Mouse (Mus musculus) A20 (cell line): ENCODE measurements around the gene Pofut2.

Experiments
- DNase-seq: peaks from one replicate; pipeline ENCODE4 v3.0.0-alpha.2; 2011; ENCODE audit warnings: low read depth, low spot score

Gene Pofut2

DNA sequence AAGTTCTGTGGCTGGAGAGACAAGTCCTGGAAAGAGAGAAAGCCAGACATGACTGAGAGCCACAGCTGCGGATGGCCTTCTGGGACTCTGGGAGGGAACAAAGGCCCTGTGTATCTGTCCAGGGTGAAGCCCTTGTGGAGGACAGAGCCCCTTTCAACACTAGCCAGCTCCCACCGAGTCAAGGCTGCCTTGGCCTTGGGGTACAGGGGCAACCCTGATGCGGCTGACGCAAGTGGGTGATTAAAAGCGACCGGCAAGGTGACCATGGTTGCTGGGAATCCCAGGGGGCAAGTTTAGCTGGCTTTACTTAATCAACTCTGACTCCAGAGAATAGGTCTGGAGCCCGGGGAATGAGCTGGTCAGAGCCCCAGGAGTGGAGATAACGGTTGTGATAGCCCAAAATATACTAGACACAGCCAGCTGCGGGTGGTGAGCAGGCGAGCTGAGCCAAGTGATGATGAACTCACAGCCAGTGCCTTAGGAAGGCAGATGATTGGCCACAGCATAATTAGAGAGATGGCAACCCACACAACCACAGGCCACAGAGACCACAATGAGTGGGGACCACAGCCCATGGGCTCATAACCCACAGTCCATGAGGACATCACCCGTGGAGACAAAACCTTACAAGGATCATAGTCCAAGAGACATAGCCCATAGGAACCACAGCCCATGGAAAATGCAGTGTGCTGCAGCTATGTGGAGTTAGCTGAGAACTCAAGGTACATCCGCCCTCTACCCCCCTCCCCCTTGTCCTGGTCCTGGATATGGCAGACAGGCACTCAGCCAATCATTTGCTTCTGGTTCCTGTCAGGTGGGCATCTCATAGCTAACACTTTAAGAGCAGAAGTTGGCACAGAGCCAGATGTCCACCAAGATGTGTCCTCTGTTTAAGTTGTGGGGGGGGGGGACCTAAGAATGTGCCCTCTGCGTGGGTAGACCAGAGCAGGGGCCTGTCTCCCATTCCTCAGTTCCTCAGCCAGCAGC is 29.1 kb upstream of the Pofut2 start:
- DNase-seq: no peak

DNA sequence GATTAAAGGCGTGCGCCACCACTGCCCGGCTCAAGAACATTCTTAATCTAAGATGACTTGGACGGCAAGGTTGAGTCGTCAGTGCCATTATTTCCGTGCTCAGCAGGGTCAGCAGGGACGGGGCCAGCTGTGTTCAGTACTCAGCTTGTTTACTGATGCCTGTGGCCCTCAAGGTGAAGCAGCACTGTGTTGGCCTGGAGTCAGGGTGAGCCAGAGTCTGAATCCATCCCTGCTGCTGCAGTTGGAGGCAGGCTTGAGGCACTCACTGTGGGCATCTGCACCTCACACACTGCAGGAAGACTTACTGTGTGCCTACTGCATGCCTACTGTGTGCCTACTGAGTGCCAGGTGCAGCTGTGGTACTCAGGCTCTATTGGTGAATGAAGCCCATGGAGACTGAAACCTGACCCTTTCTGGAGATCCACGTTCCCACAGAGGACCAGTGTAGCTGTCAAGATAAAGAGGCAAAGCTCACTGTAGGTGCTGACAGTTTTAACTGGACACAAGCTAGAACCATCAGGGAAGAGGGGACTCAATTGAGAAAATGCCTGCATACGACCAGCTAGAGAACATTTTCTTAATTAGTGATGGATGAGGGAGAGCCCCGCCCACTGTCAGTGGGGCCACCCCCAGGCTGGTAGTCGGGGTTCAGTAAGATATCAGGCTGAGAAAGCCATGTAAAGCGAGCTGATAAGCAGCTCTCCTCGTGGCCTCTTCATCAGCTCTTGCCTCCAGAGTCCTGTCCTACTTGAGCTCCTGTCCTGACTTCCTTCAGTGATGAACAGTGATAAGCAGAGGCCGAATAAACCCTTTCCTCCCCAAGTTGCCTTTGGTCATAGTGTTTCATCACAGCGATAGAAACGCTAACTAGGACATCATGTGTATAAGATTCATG is 26.9 kb upstream of the Pofut2 start:
- DNase-seq: no peak

GRCm38 (mm10) chr10:77233230-77233629 is 25.8 kb upstream of the Pofut2 start:
- DNase-seq: no peak

DNA sequence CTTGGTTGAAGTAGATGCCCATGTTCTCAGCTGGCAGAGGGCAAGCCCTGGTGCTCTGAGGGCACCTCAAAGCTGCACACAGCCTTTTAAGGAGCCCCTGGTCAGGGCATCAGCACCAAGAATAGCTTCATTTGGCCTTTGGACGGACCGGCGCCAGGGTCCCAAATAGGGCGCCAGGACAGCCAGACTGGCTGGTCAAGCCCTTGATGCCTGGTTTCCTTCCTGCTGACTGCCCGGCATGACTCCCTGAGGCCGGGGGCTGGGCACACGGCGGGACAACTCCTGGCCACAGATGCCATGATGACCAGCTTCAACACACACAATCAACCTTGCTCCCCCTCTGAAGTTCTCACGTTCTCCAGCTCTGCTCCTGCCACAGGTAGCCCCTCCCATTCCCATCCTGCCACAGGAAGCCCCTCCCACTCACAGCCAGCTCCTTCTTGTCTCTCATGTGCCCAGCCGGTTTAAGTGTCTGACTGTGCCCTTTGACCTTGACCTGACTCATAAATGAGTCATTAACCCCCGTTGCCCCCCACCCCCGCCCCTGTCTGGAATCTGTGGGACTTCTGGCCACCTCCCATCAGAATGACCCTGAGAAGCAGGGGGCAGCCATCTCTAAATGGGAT is 23.9 kb upstream of the Pofut2 start:
- DNase-seq: no peak

DNA sequence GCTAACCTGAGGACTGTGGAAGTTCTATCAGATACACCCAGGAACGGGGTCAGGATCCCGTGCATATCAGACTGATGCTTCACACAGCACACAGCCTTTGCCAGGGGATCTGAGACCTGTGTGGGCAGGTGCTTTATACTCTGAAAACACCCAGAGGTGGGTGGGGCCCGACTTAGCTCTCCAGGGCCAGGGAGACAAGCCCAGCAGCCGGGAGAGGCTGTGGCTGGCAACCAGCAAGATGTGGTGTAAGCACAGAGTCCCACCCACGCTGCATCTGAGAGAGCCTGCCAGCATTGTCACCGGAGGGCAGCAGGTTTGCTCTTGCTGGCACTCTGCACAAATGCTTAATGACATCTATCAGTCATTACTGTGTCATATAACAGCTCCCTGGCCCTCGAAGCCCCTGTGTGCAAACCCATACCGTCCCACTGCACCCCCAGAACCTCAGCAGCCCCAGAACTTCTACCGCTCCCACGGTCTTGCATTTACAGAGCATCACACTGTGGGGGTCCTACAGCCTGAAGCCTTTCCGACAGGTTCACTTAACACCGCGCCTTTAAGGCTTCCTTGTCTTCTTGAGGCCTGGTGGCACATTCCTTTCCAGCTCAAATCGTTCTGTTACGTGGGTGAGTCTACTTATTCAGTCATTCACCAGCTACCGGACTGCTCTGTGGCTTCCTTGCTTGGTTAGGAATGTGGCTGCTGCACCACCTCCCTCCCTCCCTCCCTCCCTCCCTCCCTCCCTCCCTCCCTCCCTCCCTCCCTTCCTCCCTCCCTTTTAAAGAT is 21.0 kb upstream of the Pofut2 start:
- DNase-seq: no peak

DNA sequence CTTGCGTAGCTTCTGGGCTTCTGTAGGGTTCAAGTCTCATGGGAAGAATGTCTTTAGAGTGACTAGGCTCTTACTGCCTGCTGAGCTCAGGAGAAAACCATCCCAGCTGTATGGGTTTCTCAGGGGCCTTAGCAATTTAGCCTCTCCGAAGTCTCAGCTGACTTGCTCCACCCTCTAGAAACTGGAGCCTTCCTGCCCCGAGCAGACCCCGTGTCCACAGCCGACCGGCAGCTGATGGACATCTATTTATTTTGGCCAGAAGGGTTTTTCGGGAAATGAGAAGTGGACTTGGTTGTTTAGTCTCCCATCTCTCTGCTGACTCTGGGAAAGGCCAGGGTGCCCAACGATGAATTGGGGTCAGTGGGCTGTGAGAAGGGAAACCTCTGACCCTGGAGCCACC is 18.3 kb upstream of the Pofut2 start:
- no peak for DNase-seq

GRCm38 (mm10) chr10:77242396-77242795 is 16.6 kb upstream of the Pofut2 start:
- DNase-seq: no peak

- DNase-seq: no peak
Measured at GRCm38 (mm10) chr10:77242871-77243270, 16.1 kb upstream of the Pofut2 start.

- no peak for DNase-seq
Measured at GRCm38 (mm10) chr10:77243572-77244161, 15.4 kb upstream of the Pofut2 start.

DNA sequence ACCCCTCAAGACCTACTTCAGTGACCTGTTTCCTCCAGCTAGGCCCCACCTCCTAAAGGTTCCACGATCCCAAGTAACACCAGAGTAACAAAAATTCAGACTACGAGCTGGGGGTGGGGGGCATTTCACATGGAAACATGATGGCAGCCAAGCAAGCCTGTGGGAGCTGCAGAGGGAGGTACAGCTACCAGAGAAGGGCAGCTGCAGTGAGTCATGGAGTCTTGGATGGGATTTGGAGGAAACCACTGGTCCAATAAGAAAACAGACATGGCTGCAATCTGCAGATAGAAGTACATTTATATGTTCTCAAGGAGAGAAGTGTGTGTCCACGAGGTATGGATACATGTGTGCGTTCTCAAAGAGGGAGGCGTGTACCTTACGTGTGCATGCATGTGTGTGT is 14.2 kb upstream of the Pofut2 start:
- DNase-seq: no peak

DNA sequence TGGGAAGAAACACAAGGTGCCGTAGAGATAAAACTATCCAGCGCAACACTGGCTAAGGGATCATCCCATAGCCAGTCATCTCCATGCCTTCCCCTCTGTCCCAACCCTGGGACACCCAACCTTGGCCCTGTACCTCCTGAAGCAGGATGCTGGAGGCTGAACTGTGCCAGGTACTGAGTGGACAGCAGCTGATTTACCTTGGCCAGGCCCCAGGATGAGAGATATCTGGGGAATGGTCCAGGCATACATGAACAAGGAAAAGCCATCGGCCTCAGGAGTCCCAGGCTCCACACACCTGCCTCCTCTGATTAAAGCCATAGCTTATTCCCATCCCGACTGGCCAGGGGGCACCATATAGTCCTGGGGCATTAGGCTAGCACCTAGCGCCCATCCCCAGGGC is 12.0 kb upstream of the Pofut2 start:
- DNase-seq: no peak

DNA sequence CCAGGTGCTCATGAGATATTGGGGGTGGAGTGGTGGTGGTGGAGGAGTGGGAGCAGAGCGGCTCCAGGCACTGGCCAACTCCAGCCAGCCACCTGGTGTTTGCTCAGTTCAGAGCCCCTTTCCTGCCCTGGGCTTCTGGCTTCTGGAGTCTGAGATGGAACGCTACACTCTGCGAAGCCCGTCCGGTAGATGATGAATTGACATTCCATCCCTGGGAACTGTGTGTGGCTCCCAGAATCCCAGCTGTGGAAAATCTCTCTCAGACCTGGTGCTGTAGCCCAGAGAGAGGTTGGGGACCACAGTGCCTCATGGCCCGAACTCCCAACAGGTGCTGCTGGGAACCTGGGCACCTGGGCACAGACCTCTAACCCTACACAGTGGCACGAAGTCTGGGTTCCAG is 11.3 kb upstream of the Pofut2 start:
- DNase-seq: no peak

DNA sequence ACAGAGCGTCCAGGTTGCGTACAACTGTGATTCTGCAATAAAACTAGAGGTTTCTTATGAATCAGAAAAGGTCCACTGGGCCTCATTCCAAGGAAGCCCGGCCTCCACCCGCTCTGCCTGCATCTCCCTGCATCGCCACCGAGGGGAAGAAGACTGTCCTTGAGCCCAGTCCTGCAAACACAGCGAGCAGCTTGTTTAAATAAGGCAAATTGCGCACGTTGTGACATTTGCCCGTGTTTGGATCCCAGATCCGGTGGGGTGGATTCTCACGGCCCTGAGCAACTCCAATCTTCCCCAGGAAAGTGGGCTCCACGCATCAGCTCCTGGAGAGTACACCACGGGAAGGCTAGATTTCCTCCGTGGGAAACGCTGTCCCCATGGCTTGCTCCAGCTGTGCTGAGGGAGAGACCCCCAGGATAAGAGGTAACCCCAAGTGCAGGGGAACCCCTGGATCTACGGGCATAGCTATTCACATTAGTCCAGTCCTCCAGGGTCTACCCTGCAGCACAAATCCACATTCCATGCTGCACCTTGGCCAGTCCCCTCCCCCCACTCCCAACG is 7.7 kb upstream of the Pofut2 start:
- no peak for DNase-seq

- no peak for DNase-seq
Measured at GRCm38 (mm10) chr10:77251784-77252539, 7.1 kb upstream of the Pofut2 start.

GRCm38 (mm10) chr10:77252790-77253189 is 6.2 kb upstream of the Pofut2 start:
- DNase-seq: peak; percentile 57

DNA sequence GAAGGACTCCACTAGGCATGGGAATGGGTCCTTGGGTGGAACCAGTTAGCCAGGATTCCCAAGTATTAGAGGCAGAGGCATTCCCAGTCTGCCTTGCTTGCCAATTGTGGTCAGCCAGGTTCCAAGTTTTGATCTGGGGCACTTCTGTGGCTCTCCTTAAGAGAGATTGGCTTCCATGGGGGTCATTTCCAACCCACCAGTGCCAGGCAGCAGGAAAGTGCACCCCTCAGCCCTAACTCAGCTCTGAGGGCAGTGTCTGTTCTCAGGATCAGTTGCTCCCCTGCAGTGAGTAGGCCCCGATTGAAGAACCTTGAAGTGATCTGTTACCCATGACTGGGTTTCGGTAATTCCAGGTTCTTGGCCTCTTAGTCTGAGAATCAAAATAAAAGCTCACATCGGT is 3.8 kb upstream of the Pofut2 start:
- no peak for DNase-seq

DNA sequence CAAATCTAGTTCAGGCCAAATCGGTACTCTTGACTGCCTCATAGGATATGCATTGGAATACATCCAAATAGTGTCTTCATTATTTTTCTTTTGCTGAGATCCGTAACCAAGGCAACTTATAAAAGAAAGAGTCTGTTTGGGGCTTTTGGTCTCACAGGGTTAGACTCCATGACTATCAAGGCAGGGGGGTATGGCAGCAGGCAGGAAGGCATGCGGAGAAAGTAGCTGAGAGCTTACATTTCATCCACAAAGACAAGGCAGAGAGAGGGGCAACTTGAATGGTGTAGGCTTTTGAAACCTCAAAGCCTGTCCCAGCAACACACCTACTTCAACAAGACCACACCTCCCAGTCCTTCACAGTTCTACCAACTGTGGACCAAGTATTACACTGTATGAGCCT is 3.3 kb upstream of the Pofut2 start:
- DNase-seq: no peak

GRCm38 (mm10) chr10:77258041-77258590 is 902 bp upstream of the Pofut2 start:
- DNase-seq: no peak

DNA sequence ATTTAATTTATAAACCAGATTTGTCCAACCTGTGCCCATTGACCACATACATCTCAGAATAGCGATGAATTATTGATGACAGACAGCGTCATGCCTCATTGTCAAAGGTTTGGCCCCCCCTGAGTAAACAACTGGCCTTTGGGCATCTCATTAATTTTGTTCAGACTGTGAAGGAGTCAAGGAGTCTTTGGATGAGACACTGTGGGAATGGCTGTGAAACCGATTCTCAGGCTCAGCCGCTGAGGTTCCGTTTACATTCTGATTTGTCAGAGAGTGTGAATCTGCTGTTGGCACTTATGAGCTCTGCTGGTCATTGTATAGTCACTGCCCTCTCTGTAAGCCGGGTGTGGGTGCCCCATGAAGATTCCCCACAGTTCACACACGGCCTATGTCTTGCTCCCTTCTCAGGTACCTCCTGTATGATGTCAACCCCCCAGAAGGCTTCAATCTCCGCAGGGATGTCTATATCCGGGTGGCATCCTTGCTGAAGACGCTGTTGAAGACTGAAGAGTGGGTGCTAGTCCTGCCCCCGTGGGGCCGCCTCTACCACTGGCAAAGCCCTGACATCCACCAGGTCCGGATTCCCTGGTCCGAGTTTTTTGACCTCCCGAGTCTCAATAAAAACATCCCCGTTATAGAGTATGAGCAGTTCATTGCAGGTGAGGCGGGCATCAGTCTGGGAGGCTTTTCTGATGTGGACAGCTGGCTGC is 1.3 kb downstream of the Pofut2 start:
- DNase-seq: no peak
